Mouse (Mus musculus) layer of hippocampus, adult 2 months (tissue): ENCODE measurements at regions not wholly inside any gene's neighbourhood (a gene's known extent, or its start where the extent isn't known, plus 50 kb on each side); places are given as distances from the start of the nearest gene placed in this dataset.

ENCODE experiments used
- DNase-seq, 2 experiments: peaks; one replicate each; pipeline ENCODE4 v3.0.0; 2022; ENCODE audit warnings: low spot score in 2 of 2
- H3K27ac ChIP-seq: fragments of 200-600 bp; 2 replicates; pipeline ENCODE4 v1.8.1; 2022
- H3K4me3 ChIP-seq: fragments of 200-600 bp; 2 replicates; pipeline ENCODE4 v1.8.1; 2022; ENCODE audit warnings: mild to moderate bottlenecking
- CTCF ChIP-seq: fragments of 200-600 bp; conservative IDR thresholded peaks from 2 replicates; pipeline ENCODE4 v1.8.1; 2022; ENCODE audit warnings: antibody characterized with exemption, mild to moderate bottlenecking, moderate library complexity

DNA sequence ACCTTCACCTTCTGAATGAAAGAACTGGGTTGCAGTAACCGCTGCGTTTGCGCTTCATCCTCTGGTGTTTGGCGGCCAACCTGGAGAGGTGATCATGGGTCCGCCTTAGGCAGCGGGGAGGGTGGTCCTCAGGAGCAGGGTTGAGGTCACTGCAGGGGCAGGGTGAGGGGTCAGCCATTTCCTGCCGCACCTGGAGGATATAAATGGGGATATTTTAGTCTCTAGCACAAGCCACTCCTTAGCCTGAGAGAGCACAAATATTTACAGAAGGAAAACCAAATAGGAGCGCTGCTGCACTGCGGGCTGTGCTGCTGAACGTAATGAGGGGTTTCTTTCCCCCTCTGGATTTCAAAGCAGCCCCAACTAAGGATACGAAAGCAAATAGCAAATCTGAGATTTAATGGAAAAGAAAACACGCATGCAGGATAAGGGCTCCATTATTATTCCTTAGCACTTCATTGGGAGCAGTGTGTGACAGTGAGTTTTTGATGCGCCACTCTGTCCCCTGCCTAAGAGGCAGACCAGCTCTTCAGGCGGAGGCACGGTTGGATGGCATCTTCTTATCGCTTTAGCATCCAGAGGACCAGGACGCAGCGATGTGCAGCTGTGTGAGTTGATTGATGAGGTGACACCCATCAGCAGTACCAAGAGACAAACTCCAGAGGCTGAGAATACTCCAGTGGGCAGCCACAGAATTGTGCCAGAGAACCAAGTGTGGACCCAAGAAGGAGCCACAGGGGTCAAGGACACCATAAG, 135.9 kb upstream of the Elac2 start:
- no peak overlapping the region for H3K4me3 ChIP-seq
- H3K27ac ChIP-seq = no peak overlapping the region
- DNase-seq = no peak
- no peak for TF ChIP-seq CTCF

DNA sequence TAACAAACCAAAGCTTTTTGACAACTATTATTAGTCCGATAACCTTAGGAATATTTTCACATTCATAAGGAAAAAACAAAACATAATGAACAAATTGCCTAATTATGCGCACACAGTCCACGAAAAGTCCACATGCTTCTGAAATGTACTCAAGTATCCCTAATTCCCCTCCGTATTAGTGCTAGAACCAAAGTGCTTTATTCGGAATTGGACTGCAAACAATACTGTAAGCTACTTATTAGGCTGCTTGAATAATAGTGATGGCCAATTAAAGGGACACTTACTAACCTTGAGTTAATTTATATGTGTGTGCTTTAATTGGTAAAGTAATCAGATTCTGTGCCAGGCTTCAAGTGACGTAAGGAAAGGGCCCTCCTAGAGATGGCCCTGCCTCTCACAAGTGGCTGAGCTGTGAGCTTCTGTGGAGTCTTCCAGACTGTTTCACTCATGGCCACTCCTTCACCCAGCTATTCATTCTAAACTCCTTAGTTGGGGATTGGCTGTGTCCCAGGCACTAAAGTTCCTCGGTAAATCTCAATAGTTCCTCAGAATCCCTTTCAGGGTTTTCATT, 132.2 kb upstream of the Elac2 start:
- no peak for TF ChIP-seq CTCF
- Histone ChIP-seq H3K4me3 (no peak overlapping the region), H3K27ac (no peak overlapping the region)
- no peak for DNase-seq

DNA sequence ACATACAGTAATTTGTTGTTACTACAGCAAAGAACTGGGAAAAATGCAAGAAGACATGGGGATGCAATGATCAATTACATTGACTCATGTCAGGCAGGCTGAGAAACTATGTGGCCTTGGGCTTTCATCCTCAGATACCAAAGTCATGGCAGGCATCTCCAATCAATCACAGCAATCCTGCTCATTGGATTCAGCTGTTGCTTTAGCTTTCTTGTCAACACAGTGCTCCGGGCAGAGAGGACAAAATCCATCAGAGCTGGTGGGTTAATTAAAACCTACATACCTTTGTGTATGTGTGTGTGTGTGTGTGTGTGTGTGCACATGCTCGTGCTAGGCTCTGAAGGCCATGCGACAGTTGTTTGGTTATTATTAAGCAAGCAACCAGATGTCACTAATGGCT, 119.2 kb upstream of the Elac2 start:
- Histone ChIP-seq H3K4me3 (no peak overlapping the region), H3K27ac (no peak overlapping the region)
- TF ChIP-seq CTCF = no peak
- no peak for DNase-seq

DNA sequence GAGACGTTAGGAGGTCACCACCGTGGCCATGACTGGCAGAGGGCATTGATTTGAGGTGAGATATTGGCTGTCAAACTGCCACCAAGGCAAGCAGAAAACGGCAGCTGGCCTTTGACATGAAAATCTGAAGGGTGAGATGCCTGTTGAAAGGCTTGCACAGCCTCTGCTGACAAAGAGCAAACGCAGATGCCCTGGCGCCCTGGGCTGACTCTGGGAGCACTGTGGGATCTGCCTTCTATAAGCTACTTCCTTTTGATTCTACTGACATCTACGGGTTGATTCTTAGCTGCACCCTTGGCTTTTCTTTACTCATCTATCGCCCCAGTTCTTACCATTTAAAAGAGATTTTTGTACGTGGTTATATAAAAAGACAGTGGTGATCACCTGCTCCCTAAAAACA, 98.2 kb upstream of the Elac2 start:
- no peak for DNase-seq
- TF ChIP-seq CTCF = no peak
- no peak overlapping the region for H3K4me3 ChIP-seq
- no peak overlapping the region for H3K27ac ChIP-seq

DNA sequence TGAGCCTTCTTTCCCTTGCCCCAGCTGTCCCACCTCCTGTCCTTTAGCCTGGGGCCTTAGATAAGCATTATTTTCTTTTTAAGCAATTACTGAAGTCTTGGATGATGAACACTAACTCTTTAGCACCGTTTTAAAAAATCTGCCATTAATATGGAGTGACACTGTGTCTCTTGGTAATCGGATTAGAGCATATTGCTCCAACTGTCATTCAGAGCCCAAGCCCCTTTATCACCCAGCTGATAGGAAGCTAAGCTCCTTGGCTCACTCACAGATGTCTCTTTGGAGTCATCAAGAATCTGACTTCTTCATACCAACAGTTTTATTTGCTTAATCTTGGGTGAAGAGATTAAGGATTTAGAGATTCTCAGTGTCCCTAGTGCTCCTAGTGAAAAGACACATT, 94.3 kb upstream of the Elac2 start:
- no peak overlapping the region for H3K4me3 ChIP-seq
- no peak for DNase-seq
- no peak for TF ChIP-seq CTCF
- H3K27ac ChIP-seq = no peak overlapping the region

DNA sequence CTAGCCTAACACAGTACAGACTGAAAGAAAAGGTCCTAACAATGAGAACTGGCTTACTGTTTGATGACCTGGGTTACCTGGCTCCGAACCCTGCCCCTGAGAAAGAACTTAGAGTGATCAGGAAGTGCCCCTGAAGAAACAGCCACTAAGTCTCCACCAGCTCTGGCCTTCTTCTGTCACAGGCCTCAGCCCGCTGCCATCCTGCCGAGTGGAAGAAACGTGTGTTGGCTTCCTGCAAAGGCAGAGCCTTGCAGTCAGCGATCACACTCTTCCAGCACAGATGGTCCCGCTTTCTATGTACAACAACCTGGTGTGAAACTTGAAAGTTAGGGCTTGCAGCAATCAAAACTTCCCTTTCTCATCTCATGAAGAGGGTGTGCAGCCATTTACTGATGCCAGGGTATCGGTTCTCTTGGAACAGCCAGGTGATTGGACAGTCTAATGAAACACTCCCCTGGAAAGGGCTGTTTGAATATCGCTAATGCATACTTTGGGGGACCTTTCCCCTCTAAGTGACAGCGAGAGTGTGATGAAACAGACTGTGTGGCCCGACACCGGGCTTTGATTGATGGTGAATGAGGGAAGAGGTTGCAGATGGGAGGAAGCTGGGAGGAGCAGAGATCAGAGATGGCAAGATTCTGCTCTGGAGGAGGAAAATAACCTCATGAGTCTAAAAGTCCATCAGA, 89.4 kb upstream of the Elac2 start:
- no peak overlapping the region for H3K27ac ChIP-seq
- H3K4me3 ChIP-seq = no peak overlapping the region
- no peak for TF ChIP-seq CTCF
- DNase-seq = no peak

DNA sequence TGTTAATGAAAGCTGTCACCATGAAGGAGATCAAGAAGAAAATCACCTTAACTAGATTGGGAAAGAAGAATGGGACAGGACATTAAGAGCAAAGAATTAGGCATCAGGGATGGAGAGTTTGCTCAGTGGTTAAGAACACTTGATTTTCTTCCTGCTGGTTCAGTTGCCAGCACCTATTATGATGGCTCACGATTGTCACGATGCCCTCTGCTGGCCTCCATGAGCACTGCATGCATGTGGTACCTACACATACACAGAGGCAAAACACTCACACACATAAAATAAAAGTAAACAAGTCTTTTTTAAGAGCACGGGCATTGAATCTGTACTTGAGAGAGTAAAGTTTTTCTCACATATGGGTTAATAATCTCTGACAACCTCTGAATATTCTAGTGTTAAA, 88.1 kb upstream of the Elac2 start:
- DNase-seq = no peak
- H3K4me3 ChIP-seq = no peak overlapping the region
- peak; percentile 70 for TF ChIP-seq CTCF
- no peak overlapping the region for H3K27ac ChIP-seq

DNA sequence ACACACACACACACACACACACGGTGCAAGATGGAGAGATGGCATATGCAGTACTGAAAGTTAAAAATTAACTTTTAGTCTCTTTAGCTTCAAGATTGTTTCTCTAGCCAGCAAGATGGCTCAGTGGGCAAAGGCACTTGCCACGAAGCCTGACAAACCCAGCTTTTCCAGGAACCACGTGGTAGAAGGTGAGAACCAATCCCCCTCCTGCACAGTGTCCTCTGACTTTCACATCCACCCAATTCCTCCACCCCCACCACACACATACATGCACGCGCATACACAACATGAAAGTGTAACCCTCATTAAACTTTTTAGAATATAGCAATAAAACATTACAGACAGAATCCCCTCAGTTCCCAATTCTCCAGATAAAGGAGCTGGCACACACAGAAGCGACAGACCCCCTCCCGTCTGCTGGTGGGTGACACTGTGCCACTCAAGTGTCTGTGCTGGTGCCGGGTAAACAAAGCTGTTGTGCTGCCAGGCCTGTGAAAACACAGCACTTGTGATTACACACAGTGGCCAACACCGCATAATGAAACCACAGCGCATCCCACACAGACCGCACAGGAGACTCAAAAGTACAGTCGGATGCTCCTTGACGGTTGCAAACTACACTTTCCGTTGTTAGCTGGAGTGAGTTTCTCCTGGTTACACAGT, 82.9 kb upstream of the Elac2 start:
- DNase-seq = no peak
- no peak for TF ChIP-seq CTCF
- H3K27ac ChIP-seq = no peak overlapping the region
- H3K4me3 ChIP-seq = no peak overlapping the region

DNA sequence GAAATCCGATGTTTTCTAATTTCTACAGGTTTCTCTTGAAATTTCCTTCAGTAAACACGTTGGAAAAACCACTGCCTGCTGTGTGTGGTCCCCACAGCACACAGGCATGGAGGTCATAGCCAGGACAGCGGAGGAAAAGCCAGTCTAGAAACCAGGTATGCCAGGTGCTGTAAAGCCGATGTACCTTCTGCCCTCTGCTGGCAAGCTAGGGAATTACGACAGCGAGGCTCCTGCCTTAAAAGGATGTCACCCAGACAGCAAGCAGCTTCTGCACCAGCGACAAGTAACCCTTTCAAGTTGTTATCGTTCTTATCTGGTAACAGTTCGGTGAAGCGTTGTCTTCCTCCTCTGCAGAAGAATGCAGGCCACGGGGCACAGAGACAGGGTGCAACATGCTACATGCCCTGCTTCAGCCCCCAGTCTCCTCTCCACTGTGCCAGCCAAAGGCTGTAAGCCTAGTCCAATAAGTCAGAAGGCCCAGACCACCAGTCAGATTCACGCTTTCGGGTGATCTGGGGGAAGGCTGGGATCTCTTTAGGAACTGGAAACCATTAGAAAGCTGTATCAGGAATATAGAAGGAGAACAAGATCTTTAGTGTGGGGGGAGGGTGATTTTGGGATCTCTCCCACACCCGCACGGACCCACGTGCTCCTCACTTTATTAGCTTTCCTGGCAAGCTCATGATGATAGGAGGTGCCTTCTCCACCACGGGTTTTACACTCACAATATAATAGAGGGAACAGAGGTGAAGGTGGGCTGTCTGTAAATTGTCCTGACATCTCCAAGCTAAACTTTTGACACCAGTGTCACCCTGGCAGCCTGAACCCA, 79.9 kb upstream of the Elac2 start:
- H3K4me3 ChIP-seq = no peak overlapping the region
- TF ChIP-seq CTCF = peak; percentile 96
- H3K27ac ChIP-seq = no peak overlapping the region

DNA sequence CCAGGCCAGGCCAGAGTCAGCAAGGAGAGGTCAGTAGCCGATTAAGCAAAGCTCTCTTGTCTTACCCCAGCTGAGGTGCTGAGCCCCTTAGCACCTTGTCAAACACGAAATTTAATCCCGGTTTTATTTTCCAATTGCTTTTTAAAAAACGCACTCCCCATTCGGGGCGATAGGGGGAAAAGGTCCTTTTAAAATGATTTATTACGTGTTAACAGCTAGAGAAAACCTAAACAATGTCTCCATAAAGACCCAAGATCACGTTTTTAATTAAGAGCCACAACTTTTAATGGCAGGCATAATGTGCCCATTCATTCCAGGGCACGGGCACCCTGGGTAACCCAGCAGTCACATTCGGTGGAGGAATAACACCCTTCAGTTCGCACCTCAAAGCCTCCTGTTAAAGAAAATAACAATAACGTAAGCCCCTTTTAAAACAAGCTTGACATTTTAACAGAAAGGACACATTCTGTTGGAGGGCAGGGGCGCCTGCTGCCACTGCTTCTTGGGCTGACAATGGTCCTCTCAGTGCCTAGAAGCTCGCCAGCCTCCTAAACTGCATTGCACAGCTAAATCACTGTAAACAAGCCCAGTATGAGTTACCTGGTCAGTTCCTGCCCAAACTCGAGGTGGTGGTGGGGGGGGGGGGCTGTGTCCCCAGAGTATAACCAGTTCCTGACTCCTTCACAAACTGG, 79.1 kb upstream of the Elac2 start:
- no peak for TF ChIP-seq CTCF
- Histone ChIP-seq H3K4me3 (no peak overlapping the region), H3K27ac (no peak overlapping the region)
- DNase-seq = no peak

More for the DNA sequence above, 79.9 kb upstream of the Elac2 start:
- peak; percentile 44 to 78 for DNase-seq

DNA sequence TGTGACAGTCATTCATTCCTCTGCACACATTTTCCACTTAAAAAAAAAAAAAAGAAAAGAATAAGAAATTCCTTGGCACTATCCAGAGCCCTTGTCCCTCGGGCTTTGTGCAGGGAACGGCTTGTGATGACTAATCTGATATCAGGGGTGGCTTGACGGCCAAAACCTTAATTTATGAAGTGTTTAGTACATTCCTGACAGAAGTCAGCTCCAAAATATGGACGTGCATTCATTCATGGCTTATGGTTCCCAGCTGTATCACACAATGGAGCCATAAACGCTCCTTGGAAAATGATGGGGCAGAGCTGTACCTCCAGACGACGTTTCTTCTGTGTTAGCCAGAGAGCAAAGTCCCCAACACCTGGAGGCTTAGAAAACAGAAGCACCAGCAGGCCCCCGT, 62.1 kb upstream of the Elac2 start:
- DNase-seq = no peak
- Histone ChIP-seq H3K27ac (no peak overlapping the region), H3K4me3 (no peak overlapping the region)
- no peak for TF ChIP-seq CTCF

DNA sequence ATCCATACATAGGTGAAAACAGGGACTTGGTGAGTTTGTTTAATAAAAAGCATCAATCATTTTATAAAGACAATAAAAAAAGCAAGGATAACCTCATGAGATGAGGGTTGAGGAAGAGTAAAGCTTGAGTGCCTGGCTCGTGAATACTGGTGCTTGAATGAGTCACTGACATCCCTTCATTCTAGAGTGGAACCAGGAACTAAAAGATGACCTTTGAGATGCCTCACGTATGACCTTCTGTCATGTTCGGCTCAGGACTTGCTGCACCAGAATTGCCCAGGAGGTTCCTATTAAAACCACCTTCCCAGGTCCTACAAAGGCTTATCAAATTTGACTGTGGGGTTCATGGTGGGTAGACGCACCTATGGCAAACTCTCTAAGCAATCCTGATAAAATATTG, 61.5 kb upstream of the Elac2 start:
- Histone ChIP-seq H3K4me3 (no peak overlapping the region), H3K27ac (no peak overlapping the region)
- no peak for DNase-seq
- TF ChIP-seq CTCF = no peak

DNA sequence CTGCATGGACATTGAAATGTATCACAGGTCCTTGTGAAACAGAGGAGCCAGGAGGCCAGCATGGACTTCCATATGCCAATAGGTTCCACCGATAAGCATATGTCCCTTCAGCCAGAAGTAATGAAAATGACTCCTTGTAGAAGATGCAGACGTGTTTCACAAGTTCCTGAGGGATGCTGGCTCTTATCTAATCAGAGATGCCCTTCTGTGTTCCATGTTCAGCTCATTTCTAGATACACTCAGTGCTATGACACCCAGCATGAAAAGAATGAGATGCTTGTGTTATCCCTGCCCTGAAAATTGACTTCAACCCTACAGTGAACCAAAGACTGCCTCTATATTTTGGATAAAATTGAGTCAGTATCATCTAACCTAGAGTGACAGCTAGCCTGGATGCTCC, 53.8 kb upstream of the Elac2 start:
- DNase-seq = no peak
- H3K4me3 ChIP-seq = no peak overlapping the region
- no peak overlapping the region for H3K27ac ChIP-seq
- TF ChIP-seq CTCF = no peak
